Mouse (Mus musculus): ENCODE data around the gene Dph7. TPM values are rescaled to one million over a fixed set of nuclear protein-coding genes. Genes with fewer than 3 reads are reported as not detected.

The Dph7 gene
- polyA plus RNA-seq (2014; fragmentation: Nextera tagmentation; extraction: Ambion mirVana): 30.7 and 36.6 TPM in 2 replicates

GRCm38 (mm10) chr2:24962304-24963000 is at the start of gene Dph7:
Dph7 (plus strand) TSS chr2:24962400.
- Histone ChIP-seq H3K9ac (ENCODE audit: low read length) (peak within 1 kb of the TSS; percentile 91), H3K9me3 (ENCODE audit: control insufficient read depth, low read length) (no peaks in the 10 kb centered on the region), H3K4me3 (ENCODE audit: low read depth, low read length) (peak within 1 kb of the TSS; percentile 77), H3K27ac (replicated peaks; ENCODE audit: low read depth, low read length) (0 out of 2 replicates have a peak within 1 kb of the TSS, but pooled peaks have one; percentile 30), H3K4me1 (ENCODE audit: control insufficient read depth, insufficient read depth, low read length) (no peaks in the 10 kb centered on the region), H3K27me3 (ENCODE audit: control insufficient read depth, insufficient read depth, low read length) (no peaks in the 10 kb centered on the region), H3K36me3 (ENCODE audit: control insufficient read depth, insufficient read depth, low read length) (peaks cover 8% of the 10 kb centered on the region; the same call in 1 of the 2 replicates), H3K4me2 (ENCODE audit: low read depth, severe bottlenecking) (peak within 1 kb of the TSS; percentile 72)
- 1% methylated on average over 28 of the region's 28 CpGs for WGBS
- ATAC-seq (ENCODE audit: insufficient number of reproducible peaks, low FRiP score, low TSS enrichment, low read depth): peak; percentile 88
- DNase-seq (ENCODE audit: low spot score): peak; percentile 93

- H3K4me1 ChIP-seq (ENCODE audit: control insufficient read depth, insufficient read depth, low read length): no peaks in the 10 kb centered on the region; the same call in 1 of the 2 replicates
- H3K9me3 ChIP-seq (ENCODE audit: control insufficient read depth, low read length): no peaks in the 10 kb centered on the region
- no peak for DNase-seq (ENCODE audit: low spot score)
- peaks cover 3% of the 10 kb centered on the region; the same call in 1 of the 2 replicates for H3K36me3 ChIP-seq (ENCODE audit: control insufficient read depth, insufficient read depth, low read length)
- H3K4me3 ChIP-seq (ENCODE audit: low read depth, low read length): no peak overlapping the region
- H3K4me2 ChIP-seq (ENCODE audit: low read depth, severe bottlenecking): no peak overlapping the region
- ATAC-seq (ENCODE audit: insufficient number of reproducible peaks, low FRiP score, low TSS enrichment, low read depth): no peak
- no peak overlapping the region for H3K9ac ChIP-seq (ENCODE audit: low read length)
- H3K27ac ChIP-seq (replicated peaks; ENCODE audit: low read depth, low read length): no peak overlapping the region
- no peaks in the 10 kb centered on the region for H3K27me3 ChIP-seq (ENCODE audit: control insufficient read depth, insufficient read depth, low read length)
Observed at GRCm38 (mm10) chr2:24912589-24912988, 49.6 kb upstream of the Dph7 start.

- Histone ChIP-seq H3K9me3 (ENCODE audit: control insufficient read depth, low read length) (no peaks in the 10 kb centered on the region), H3K4me2 (ENCODE audit: low read depth, severe bottlenecking) (no peak overlapping the region), H3K27ac (replicated peaks; ENCODE audit: low read depth, low read length) (no peak overlapping the region), H3K27me3 (ENCODE audit: control insufficient read depth, insufficient read depth, low read length) (no peaks in the 10 kb centered on the region), H3K4me1 (ENCODE audit: control insufficient read depth, insufficient read depth, low read length) (no peaks in the 10 kb centered on the region; the same call in 1 of the 2 replicates), H3K9ac (ENCODE audit: low read length) (no peak overlapping the region), H3K4me3 (ENCODE audit: low read depth, low read length) (no peak overlapping the region), H3K36me3 (ENCODE audit: control insufficient read depth, insufficient read depth, low read length) (peaks cover 3% of the 10 kb centered on the region; the same call in 1 of the 2 replicates)
- ATAC-seq (ENCODE audit: insufficient number of reproducible peaks, low FRiP score, low TSS enrichment, low read depth): no peak
- WGBS: 92% methylated on average over 3 of the region's 3 CpGs
- no peak for DNase-seq (ENCODE audit: low spot score)
Observed at GRCm38 (mm10) chr2:24914762-24915161, 47.4 kb upstream of the Dph7 start.

- Histone ChIP-seq H3K4me2 (ENCODE audit: low read depth, severe bottlenecking) (peak within 1 kb of the TSS; percentile 58), H3K27ac (replicated peaks; ENCODE audit: low read depth, low read length) (peak within 1 kb of the TSS; percentile 89), H3K9me3 (ENCODE audit: control insufficient read depth, low read length) (no peaks in the 10 kb centered on the region), H3K4me1 (ENCODE audit: control insufficient read depth, insufficient read depth, low read length) (no peaks in the 10 kb centered on the region; the same call in 1 of the 2 replicates), H3K36me3 (ENCODE audit: control insufficient read depth, insufficient read depth, low read length) (no peaks in the 10 kb centered on the region; the same call in 1 of the 2 replicates), H3K27me3 (ENCODE audit: control insufficient read depth, insufficient read depth, low read length) (no peaks in the 10 kb centered on the region), H3K4me3 (ENCODE audit: low read depth, low read length) (peak within 1 kb of the TSS; percentile 94), H3K9ac (ENCODE audit: low read length) (peak within 1 kb of the TSS; percentile 99)
- ATAC-seq (ENCODE audit: insufficient number of reproducible peaks, low FRiP score, low TSS enrichment, low read depth): peak; percentile 94
- under 1% methylated on average over 77 of the region's 112 CpGs for WGBS
- DNase-seq (ENCODE audit: low spot score): peak; percentile 91
Observed at GRCm38 (mm10) chr2:24918930-24919838, 43.0 kb upstream of the Dph7 start, which contains the start of gene Ehmt1. Ehmt1 (minus strand) TSS chr2:24919614.

GRCm38 (mm10) chr2:24919839-24920175 is 42.4 kb upstream of the Dph7 start:
- Histone ChIP-seq H3K4me3 (ENCODE audit: low read depth, low read length) (peak overlapping the region; percentile 94), H3K27ac (replicated peaks; ENCODE audit: low read depth, low read length) (no peak overlapping the region), H3K36me3 (ENCODE audit: control insufficient read depth, insufficient read depth, low read length) (no peaks in the 10 kb centered on the region; the same call in 1 of the 2 replicates), H3K4me1 (ENCODE audit: control insufficient read depth, insufficient read depth, low read length) (no peaks in the 10 kb centered on the region; the same call in 1 of the 2 replicates), H3K9me3 (ENCODE audit: control insufficient read depth, low read length) (no peaks in the 10 kb centered on the region), H3K9ac (ENCODE audit: low read length) (peak overlapping the region; percentile 99), H3K27me3 (ENCODE audit: control insufficient read depth, insufficient read depth, low read length) (no peaks in the 10 kb centered on the region), H3K4me2 (ENCODE audit: low read depth, severe bottlenecking) (peak overlapping the region; percentile 45)
- 10% methylated on average over 8 of the region's 8 CpGs for WGBS
- DNase-seq (ENCODE audit: low spot score): no peak
- ATAC-seq (ENCODE audit: insufficient number of reproducible peaks, low FRiP score, low TSS enrichment, low read depth): peak; percentile 63; the same call in 1 of the 2 replicates

- Histone ChIP-seq H3K9ac (ENCODE audit: low read length) (no peak overlapping the region), H3K9me3 (ENCODE audit: control insufficient read depth, low read length) (no peaks in the 10 kb centered on the region), H3K36me3 (ENCODE audit: control insufficient read depth, insufficient read depth, low read length) (no peaks in the 10 kb centered on the region), H3K27me3 (ENCODE audit: control insufficient read depth, insufficient read depth, low read length) (no peaks in the 10 kb centered on the region), H3K27ac (replicated peaks; ENCODE audit: low read depth, low read length) (no peak overlapping the region), H3K4me3 (ENCODE audit: low read depth, low read length) (no peak overlapping the region), H3K4me1 (ENCODE audit: control insufficient read depth, insufficient read depth, low read length) (no peaks in the 10 kb centered on the region), H3K4me2 (ENCODE audit: low read depth, severe bottlenecking) (no peak overlapping the region)
- DNase-seq (ENCODE audit: low spot score) (no peak), ATAC-seq (ENCODE audit: insufficient number of reproducible peaks, low FRiP score, low TSS enrichment, low read depth) (no peak)
- WGBS: 63% methylated on average over 2 of the region's 2 CpGs
Observed at GRCm38 (mm10) chr2:24923561-24923960, 38.6 kb upstream of the Dph7 start.

- DNase-seq (ENCODE audit: low spot score) (no peak), ATAC-seq (ENCODE audit: insufficient number of reproducible peaks, low FRiP score, low TSS enrichment, low read depth) (no peak)
- no peak overlapping the region for H3K27ac ChIP-seq (replicated peaks; ENCODE audit: low read depth, low read length)
- H3K27me3 ChIP-seq (ENCODE audit: control insufficient read depth, insufficient read depth, low read length): no peaks in the 10 kb centered on the region
- no peak overlapping the region for H3K4me3 ChIP-seq (ENCODE audit: low read depth, low read length)
- no peaks in the 10 kb centered on the region for H3K36me3 ChIP-seq (ENCODE audit: control insufficient read depth, insufficient read depth, low read length)
- WGBS: 80% methylated on average over 8 of the region's 8 CpGs
- H3K9me3 ChIP-seq (ENCODE audit: control insufficient read depth, low read length): no peaks in the 10 kb centered on the region
- no peak overlapping the region for H3K4me2 ChIP-seq (ENCODE audit: low read depth, severe bottlenecking)
- H3K4me1 ChIP-seq (ENCODE audit: control insufficient read depth, insufficient read depth, low read length): no peaks in the 10 kb centered on the region
- no peak overlapping the region for H3K9ac ChIP-seq (ENCODE audit: low read length)
Observed at GRCm38 (mm10) chr2:24925284-24925683, 36.9 kb upstream of the Dph7 start.

- ATAC-seq (ENCODE audit: insufficient number of reproducible peaks, low FRiP score, low TSS enrichment, low read depth) (no peak), DNase-seq (ENCODE audit: low spot score) (no peak)
- 87% methylated on average over 9 of the region's 9 CpGs for WGBS
- no peaks in the 10 kb centered on the region for H3K27me3 ChIP-seq (ENCODE audit: control insufficient read depth, insufficient read depth, low read length)
- H3K4me1 ChIP-seq (ENCODE audit: control insufficient read depth, insufficient read depth, low read length): no peaks in the 10 kb centered on the region
- H3K9ac ChIP-seq (ENCODE audit: low read length): no peak overlapping the region
- H3K36me3 ChIP-seq (ENCODE audit: control insufficient read depth, insufficient read depth, low read length): no peaks in the 10 kb centered on the region
- H3K4me3 ChIP-seq (ENCODE audit: low read depth, low read length): no peak overlapping the region
- H3K27ac ChIP-seq (replicated peaks; ENCODE audit: low read depth, low read length): no peak overlapping the region
- no peaks in the 10 kb centered on the region for H3K9me3 ChIP-seq (ENCODE audit: control insufficient read depth, low read length)
- no peak overlapping the region for H3K4me2 ChIP-seq (ENCODE audit: low read depth, severe bottlenecking)
Observed at GRCm38 (mm10) chr2:24926345-24926964, 35.7 kb upstream of the Dph7 start.
